Mouse (Mus musculus) midbrain, embryonic 14.5 days (tissue): Measurements from ENCODE around the gene Agbl3. TPM values are rescaled to one million over a fixed set of nuclear protein-coding genes. Genes with fewer than 3 reads are reported as not detected.

Experiments
- ATAC-seq: fragments of 200-750 bp; cut with Nextera tagmentation; 2 replicates; pipeline ENCODE4 v1.8.0; 2017; ENCODE audit warnings: moderate number of reproducible peaks, moderate library complexity; ENCODE audit not compliant: low FRiP score, low TSS enrichment
- DNase-seq: peaks from one replicate; pipeline ENCODE4 v3.0.0-alpha.2; 2015
- H3K27ac ChIP-seq: fragments of 300-500 bp; sonication (generic); replicated peaks from 2 replicates; pipeline ENCODE4 v1.5.1; 2014; ENCODE audit warnings: mild to moderate bottlenecking, low read depth, low read length, moderate library complexity
- H3K27me3 ChIP-seq: fragments of 300-500 bp; sonication (generic); 2 replicates; pipeline ENCODE4 v1.6.1; 2014; ENCODE audit warnings: low read length, control low read depth, mixed read lengths; ENCODE audit not compliant: control insufficient read depth, insufficient read depth
- H3K36me3 ChIP-seq: fragments of 300-500 bp; sonication (generic); 2 replicates; pipeline ENCODE4 v1.6.1; 2014; ENCODE audit warnings: low read length, control low read depth; ENCODE audit not compliant: control insufficient read depth, insufficient read depth
- H3K4me1 ChIP-seq: fragments of 300-500 bp; sonication (generic); 2 replicates; pipeline ENCODE4 v1.6.1; 2014; ENCODE audit warnings: mild to moderate bottlenecking, antibody characterized with exemption, low read length, control low read depth; ENCODE audit not compliant: control insufficient read depth, insufficient read depth
- H3K4me2 ChIP-seq: fragments of 300-500 bp; sonication (generic); 2 replicates; pipeline ENCODE4 v1.6.1; 2014; ENCODE audit warnings: mild to moderate bottlenecking, low read length, moderate library complexity
- H3K4me3 ChIP-seq: fragments of 300-500 bp; sonication (generic); replicated peaks from 2 replicates; pipeline ENCODE4 v1.5.1; 2014; ENCODE audit warnings: low read depth, low read length
- H3K9ac ChIP-seq: fragments of 300-500 bp; sonication (generic); replicated peaks from 2 replicates; pipeline ENCODE4 v1.6.1; 2014; ENCODE audit warnings: mild to moderate bottlenecking, low read length, moderate library complexity
- H3K9me3 ChIP-seq: fragments of 300-500 bp; sonication (generic); 2 replicates; pipeline ENCODE4 v1.6.1; 2016; ENCODE audit warnings: low read length, control low read depth, mixed read lengths; ENCODE audit not compliant: control insufficient read depth
- WGBS: fragments of 180-500 bp; shearing (Covaris S2); extraction: QIAGEN DNeasy Blood & Tissue Kit; methylation state at CpG from one replicate; pipeline ENCODE4 v1.1.7; 2014; 5-methylcytosine and 5-hydroxymethylcytosine counted together
- polyA plus RNA-seq: library from polyadenylated mRNA; unstranded; fragments of >200 nt; fragmentation: Nextera tagmentation; extraction: Ambion mirVana; gene quantifications from 2 replicates; pipeline ENCODE4 v1.2.1, GENCODE M21; 2014

The Agbl3 gene
- polyA plus RNA-seq, 1 experiment from 2014 or later, result 14.7 TPM

DNA sequence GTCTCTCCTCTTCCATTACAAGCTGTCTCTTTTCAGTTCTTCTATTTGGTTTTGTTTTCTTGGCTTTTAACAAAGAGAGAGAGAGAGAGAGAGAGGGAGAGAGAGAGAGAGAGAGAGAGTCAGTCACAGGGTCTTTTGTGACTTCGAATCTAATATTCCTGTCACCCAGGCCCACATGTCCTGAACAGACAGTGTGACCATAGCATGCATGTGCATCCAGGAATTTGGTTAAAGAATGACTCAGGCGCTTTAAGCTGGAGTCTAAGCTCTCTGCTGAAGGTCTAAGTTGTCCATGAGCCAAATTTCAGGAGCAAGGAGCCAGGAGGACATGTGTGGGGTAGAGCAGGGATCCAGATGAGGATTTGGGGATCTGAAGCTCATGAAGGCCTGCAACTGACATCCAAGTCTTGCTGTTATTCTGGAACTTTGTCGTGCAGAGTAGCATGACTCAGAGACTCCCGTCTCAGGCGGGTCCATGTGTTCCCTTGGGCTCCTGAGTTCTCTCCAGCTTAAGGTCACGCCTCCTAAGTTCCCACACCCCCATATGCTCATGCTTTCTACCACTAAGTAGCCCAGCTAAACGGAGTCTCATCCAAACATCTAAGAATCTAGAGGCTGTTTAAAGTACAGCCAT, 29.6 kb upstream of the Agbl3 start:
- DNase-seq (no peak), ATAC-seq (no peak)
- H3K4me1 ChIP-seq, result no peaks in the 10 kb centered on the region
- no peaks in the 10 kb centered on the region for H3K9me3 ChIP-seq
- H3K27ac ChIP-seq, result no peak overlapping the region
- H3K36me3 ChIP-seq, result peaks cover under 1% of the 10 kb centered on the region
- H3K4me3 ChIP-seq, result no peak overlapping the region
- 85% methylated on average over 7 of the region's 7 CpGs for WGBS
- H3K4me2 ChIP-seq, result no peak overlapping the region
- H3K9ac ChIP-seq, result no peak overlapping the region
- H3K27me3 ChIP-seq, result no peaks in the 10 kb centered on the region

- no peaks in the 10 kb centered on the region for H3K9me3 ChIP-seq
- H3K4me1 ChIP-seq, result no peaks in the 10 kb centered on the region
- no peak overlapping the region for H3K27ac ChIP-seq
- ATAC-seq (no peak), DNase-seq (no peak)
- H3K36me3 ChIP-seq, result peaks cover 4% of the 10 kb centered on the region
- no peak overlapping the region for H3K4me3 ChIP-seq
- H3K27me3 ChIP-seq, result no peaks in the 10 kb centered on the region
- no peak overlapping the region for H3K9ac ChIP-seq
- H3K4me2 ChIP-seq, result no peak overlapping the region
Measured at GRCm38 (mm10) chr6:34751625-34752024, 28.6 kb upstream of the Agbl3 start.

DNA sequence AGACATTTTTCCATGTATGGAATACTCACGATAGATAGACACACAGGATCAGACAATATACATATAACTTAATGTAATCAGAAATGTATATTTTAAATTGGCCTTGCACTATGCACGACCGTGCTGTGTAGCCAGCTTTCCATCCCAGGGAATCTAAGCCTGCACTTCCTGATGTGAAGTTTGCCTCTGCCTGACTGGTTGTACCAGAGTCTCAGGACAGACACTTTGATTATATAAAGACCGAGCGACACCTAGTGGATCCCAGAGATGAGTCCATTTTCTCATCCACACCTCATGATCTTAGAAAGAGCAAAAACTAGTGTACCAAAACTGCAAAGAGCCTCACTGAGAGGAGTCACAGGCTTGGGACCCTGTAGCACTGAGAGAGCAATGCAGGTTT, 25.8 kb upstream of the Agbl3 start:
- no peak overlapping the region for H3K4me3 ChIP-seq
- H3K4me2 ChIP-seq, result no peak overlapping the region
- DNase-seq, result peak; percentile 90
- H3K36me3 ChIP-seq, result peaks cover 14% of the 10 kb centered on the region; the same call in 1 of the 2 replicates
- H3K4me1 ChIP-seq, result no peaks in the 10 kb centered on the region
- H3K9ac ChIP-seq, result no peak overlapping the region
- no peaks in the 10 kb centered on the region for H3K27me3 ChIP-seq
- no peaks in the 10 kb centered on the region for H3K9me3 ChIP-seq
- no peak for ATAC-seq
- no peak overlapping the region for H3K27ac ChIP-seq
- WGBS, result 38% methylated on average over 5 of the region's 5 CpGs

- H3K4me1 ChIP-seq, result no peaks in the 10 kb centered on the region
- no peak for DNase-seq
- no peaks in the 10 kb centered on the region for H3K27me3 ChIP-seq
- no peak for ATAC-seq
- no peak overlapping the region for H3K4me3 ChIP-seq
- peaks cover 21% of the 10 kb centered on the region; the same call in 1 of the 2 replicates for H3K36me3 ChIP-seq
- H3K9ac ChIP-seq, result no peak overlapping the region
- H3K4me2 ChIP-seq, result no peak overlapping the region
- WGBS, result 89% methylated on average over 2 of the region's 2 CpGs
- no peak overlapping the region for H3K27ac ChIP-seq
- H3K9me3 ChIP-seq, result no peaks in the 10 kb centered on the region
Measured at GRCm38 (mm10) chr6:34758340-34758739, 21.9 kb upstream of the Agbl3 start.

DNA sequence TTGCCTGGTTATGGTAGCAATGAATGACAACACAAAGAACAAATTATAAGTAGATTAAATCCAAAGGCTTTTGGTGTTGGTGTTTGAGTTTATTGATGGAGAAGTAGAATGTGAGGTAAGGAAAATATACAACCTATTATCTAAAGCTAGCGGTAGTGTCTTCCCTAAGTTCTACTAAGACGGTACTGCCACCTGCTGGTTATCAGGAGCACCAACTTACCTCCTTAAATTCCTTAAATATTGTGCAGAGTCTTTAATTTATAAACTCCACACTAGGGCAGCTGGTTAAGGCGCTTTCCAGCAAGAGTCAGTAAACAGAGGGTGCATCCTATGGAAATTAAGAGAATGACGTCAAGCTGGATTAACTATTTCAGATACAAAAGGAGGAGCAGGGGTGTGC, 20.2 kb upstream of the Agbl3 start:
- H3K9me3 ChIP-seq, result no peaks in the 10 kb centered on the region
- H3K4me2 ChIP-seq, result no peak overlapping the region
- WGBS, result 52% methylated on average over 4 of the region's 4 CpGs
- H3K4me3 ChIP-seq, result no peak overlapping the region
- peak; percentile 84 for DNase-seq
- H3K27ac ChIP-seq, result no peak overlapping the region
- H3K9ac ChIP-seq, result no peak overlapping the region
- H3K4me1 ChIP-seq, result no peaks in the 10 kb centered on the region
- no peaks in the 10 kb centered on the region for H3K27me3 ChIP-seq
- H3K36me3 ChIP-seq, result peaks cover 21% of the 10 kb centered on the region; the same call in 1 of the 2 replicates
- no peak for ATAC-seq

- Histone ChIP-seq H3K36me3 (peaks cover 16% of the 10 kb centered on the region), H3K27me3 (no peaks in the 10 kb centered on the region), H3K9ac (no peak overlapping the region), H3K4me3 (no peak overlapping the region), H3K4me2 (no peak overlapping the region), H3K4me1 (no peaks in the 10 kb centered on the region), H3K27ac (no peak overlapping the region), H3K9me3 (no peaks in the 10 kb centered on the region)
- no peak for DNase-seq
- 92% methylated on average over 5 of the region's 5 CpGs for WGBS
- ATAC-seq, result no peak
Measured at GRCm38 (mm10) chr6:34765721-34766120, 14.5 kb upstream of the Agbl3 start.

DNA sequence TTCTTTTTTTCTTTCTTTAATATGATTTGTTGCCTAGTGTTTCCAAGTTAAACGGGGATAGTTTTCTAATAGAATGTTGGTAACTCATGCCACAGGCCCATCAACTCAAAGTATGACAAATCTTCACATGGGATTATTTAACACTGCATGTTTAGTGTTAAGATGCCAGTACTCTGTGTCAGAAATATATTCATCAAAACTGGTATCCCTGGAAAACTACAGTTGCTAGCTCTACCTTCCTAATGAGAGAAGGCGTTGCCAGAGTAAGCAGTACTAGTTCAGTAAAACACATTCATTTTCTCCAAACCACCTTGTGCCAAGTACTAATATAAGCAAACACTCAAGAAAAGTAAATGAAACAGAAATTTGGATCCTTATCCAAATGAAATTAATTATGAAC, 10.2 kb upstream of the Agbl3 start:
- ATAC-seq, result no peak
- peaks cover 9% of the 10 kb centered on the region for H3K36me3 ChIP-seq
- no peak overlapping the region for H3K27ac ChIP-seq
- DNase-seq, result no peak
- H3K4me2 ChIP-seq, result no peak overlapping the region
- H3K4me1 ChIP-seq, result no peaks in the 10 kb centered on the region
- no peak overlapping the region for H3K4me3 ChIP-seq
- WGBS, result 93% methylated on average over 2 of the region's 2 CpGs
- H3K9me3 ChIP-seq, result no peaks in the 10 kb centered on the region
- no peak overlapping the region for H3K9ac ChIP-seq
- H3K27me3 ChIP-seq, result no peaks in the 10 kb centered on the region

GRCm38 (mm10) chr6:34770491-34770890, 9.7 kb upstream of the Agbl3 start:
- Histone ChIP-seq H3K4me3 (no peak overlapping the region), H3K4me1 (no peaks in the 10 kb centered on the region), H3K4me2 (no peak overlapping the region), H3K27ac (no peak overlapping the region), H3K36me3 (peaks cover 9% of the 10 kb centered on the region), H3K9me3 (no peaks in the 10 kb centered on the region), H3K27me3 (no peaks in the 10 kb centered on the region), H3K9ac (no peak overlapping the region)
- 91% methylated on average over 6 of the region's 6 CpGs for WGBS
- no peak for DNase-seq
- ATAC-seq, result no peak

DNA sequence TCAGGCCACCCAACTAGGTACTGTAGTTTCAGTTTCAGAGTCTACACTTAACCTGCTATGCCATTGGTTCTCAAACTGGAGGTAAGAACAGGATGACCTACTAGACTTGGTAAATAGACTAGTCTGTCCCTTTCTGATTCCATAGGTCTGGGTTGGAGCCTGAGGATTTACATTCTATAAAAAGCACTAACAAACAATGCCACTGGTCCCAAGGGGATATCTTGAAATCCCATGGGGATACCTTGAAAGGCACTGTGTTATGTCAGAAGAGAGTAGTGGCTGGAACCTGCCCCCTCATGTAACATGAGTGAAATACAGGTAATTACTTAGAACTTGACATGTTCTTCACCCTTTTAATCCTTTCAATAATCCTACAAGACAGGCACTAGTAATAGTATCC, 3.8 kb upstream of the Agbl3 start:
- ATAC-seq (no peak), DNase-seq (no peak)
- Histone ChIP-seq H3K9ac (no peak overlapping the region), H3K27ac (no peak overlapping the region), H3K4me1 (no peaks in the 10 kb centered on the region), H3K9me3 (no peaks in the 10 kb centered on the region), H3K4me2 (no peak overlapping the region), H3K27me3 (no peaks in the 10 kb centered on the region), H3K36me3 (no peaks in the 10 kb centered on the region; the same call in 1 of the 2 replicates), H3K4me3 (no peak overlapping the region)
